Mouse (Mus musculus): Measurements from ENCODE around the gene Acss1. TPM values are rescaled to one million over a fixed set of nuclear protein-coding genes. Genes with fewer than 3 reads are reported as not detected.

The Acss1 gene
- 31.2 and 32.1 TPM in 2 replicates for polyA plus RNA-seq (2011; ENCODE audit: insufficient read depth, insufficient read length, low replicate concordance, missing spikeins)

DNA sequence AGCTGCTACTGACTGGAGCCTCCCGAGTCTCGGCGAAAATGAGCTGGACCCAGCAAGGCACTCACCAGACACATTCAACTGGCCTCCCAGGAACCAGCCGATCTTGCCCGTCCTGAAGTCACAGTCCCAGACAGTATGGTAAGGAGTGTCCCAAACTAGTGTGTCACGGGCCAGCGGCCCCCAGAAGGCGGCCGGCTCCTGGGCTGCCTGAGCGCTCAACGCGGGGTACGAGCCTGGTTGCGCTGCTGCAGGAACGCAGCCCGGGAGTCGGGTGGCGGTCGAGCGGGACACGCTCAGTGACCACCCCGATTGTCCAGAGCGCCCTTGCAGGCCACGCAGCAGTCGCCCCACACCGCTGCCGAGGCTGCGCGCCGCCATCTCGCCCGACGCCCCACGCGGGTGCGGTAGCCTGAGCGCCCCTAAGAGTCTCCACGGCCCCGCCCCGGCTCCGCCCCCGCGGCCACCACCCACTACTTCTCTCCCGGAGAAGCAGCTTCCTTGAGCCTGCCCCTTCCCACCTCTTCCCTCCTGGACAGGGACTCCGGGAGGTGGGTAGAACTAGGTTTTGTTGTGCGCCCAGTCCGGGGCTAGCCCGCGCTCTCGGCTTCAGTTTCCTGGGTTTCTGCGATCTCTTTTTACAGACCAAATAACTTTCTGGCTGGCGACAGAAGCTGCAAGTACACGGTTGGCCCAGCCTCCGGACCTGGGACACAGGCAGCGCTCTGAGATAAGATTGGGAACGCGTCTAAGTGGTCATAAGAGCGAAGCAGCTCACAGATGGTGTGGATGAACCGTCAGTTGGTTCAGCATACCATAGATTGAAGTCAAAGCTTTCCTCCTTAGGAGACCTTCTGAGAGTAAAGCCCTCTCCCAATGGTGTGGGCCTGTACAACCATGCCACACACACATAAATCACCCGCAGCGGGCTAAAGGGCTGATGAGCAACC lies at the start of gene Acss1:
Gene Acss1, minus strand, starts transcription at position 681 of the 947 bp plus-strand sequence.
- H3K27ac ChIP-seq (ENCODE audit: control insufficient read depth, insufficient read depth, low read depth, low read length, poor library complexity) = peak within 1 kb of the TSS; percentile 95
- H3K4me3 ChIP-seq (replicated peaks; ENCODE audit: control insufficient read depth, low read depth, low read length) = peak within 1 kb of the TSS; percentile 74
- under 1% methylated on average over 61 of the region's 61 CpGs for WGBS
- TF ChIP-seq POLR2A (IDR thresholded peaks at IDR 0.05; ENCODE audit: borderline replicate concordance, control insufficient read depth, low read depth, low read length) (peak; percentile 50; the same call in 1 of the 2 replicates), CTCF (IDR thresholded peaks at IDR 0.05; ENCODE audit: control insufficient read depth, insufficient read depth, low read length) (no peak)
- peaks cover 6% of the 10 kb centered on the region; the same call in 1 of the 2 replicates for H3K4me1 ChIP-seq (ENCODE audit: control insufficient read depth, insufficient read depth, low read length)

- WGBS = 67% methylated on average over 4 of the region's 4 CpGs
- Histone ChIP-seq H3K4me1 (ENCODE audit: control insufficient read depth, insufficient read depth, low read length) (no peaks in the 10 kb centered on the region), H3K4me3 (replicated peaks; ENCODE audit: control insufficient read depth, low read depth, low read length) (no peak overlapping the region), H3K27ac (ENCODE audit: control insufficient read depth, insufficient read depth, low read depth, low read length, poor library complexity) (no peak overlapping the region)
- TF ChIP-seq POLR2A (IDR thresholded peaks at IDR 0.05; ENCODE audit: borderline replicate concordance, control insufficient read depth, low read depth, low read length) = no peak
- TF ChIP-seq CTCF (IDR thresholded peaks at IDR 0.05; ENCODE audit: control insufficient read depth, insufficient read depth, low read length) = no peak
These were observed 43.9 kb upstream of the Acss1 start for GRCm38 (mm10) chr2:150712167-150712674.

- TF ChIP-seq CTCF (IDR thresholded peaks at IDR 0.05; ENCODE audit: control insufficient read depth, insufficient read depth, low read length) (no peak), POLR2A (IDR thresholded peaks at IDR 0.05; ENCODE audit: borderline replicate concordance, control insufficient read depth, low read depth, low read length) (no peak)
- H3K27ac ChIP-seq (ENCODE audit: control insufficient read depth, insufficient read depth, low read depth, low read length, poor library complexity) = no peak overlapping the region
- 73% methylated on average over 6 of the region's 6 CpGs for WGBS
- no peaks in the 10 kb centered on the region for H3K4me1 ChIP-seq (ENCODE audit: control insufficient read depth, insufficient read depth, low read length)
- no peak overlapping the region for H3K4me3 ChIP-seq (replicated peaks; ENCODE audit: control insufficient read depth, low read depth, low read length)
These were observed 23.3 kb upstream of the Acss1 start for GRCm38 (mm10) chr2:150691481-150692170.

GRCm38 (mm10) chr2:150690216-150690615 lies 21.9 kb upstream of the Acss1 start:
- TF ChIP-seq CTCF (IDR thresholded peaks at IDR 0.05; ENCODE audit: control insufficient read depth, insufficient read depth, low read length) = no peak
- no peak for TF ChIP-seq POLR2A (IDR thresholded peaks at IDR 0.05; ENCODE audit: borderline replicate concordance, control insufficient read depth, low read depth, low read length)
- H3K27ac ChIP-seq (ENCODE audit: control insufficient read depth, insufficient read depth, low read depth, low read length, poor library complexity) = no peak overlapping the region
- WGBS = 11% methylated on average over 11 of the region's 11 CpGs
- H3K4me1 ChIP-seq (ENCODE audit: control insufficient read depth, insufficient read depth, low read length) = no peaks in the 10 kb centered on the region
- H3K4me3 ChIP-seq (replicated peaks; ENCODE audit: control insufficient read depth, low read depth, low read length) = no peak overlapping the region

GRCm38 (mm10) chr2:150689223-150689800 lies 21.0 kb upstream of the Acss1 start, which contains the start of gene Vsx1:
Vsx1 (minus strand) TSS chr2:150689360.
- WGBS = 44% methylated on average over 16 of the region's 16 CpGs
- TF ChIP-seq POLR2A (IDR thresholded peaks at IDR 0.05; ENCODE audit: borderline replicate concordance, control insufficient read depth, low read depth, low read length) (no peak), CTCF (IDR thresholded peaks at IDR 0.05; ENCODE audit: control insufficient read depth, insufficient read depth, low read length) (no peak)
- Histone ChIP-seq H3K4me3 (replicated peaks; ENCODE audit: control insufficient read depth, low read depth, low read length) (no peak within 1 kb of the TSS), H3K27ac (ENCODE audit: control insufficient read depth, insufficient read depth, low read depth, low read length, poor library complexity) (no peak within 1 kb of the TSS), H3K4me1 (ENCODE audit: control insufficient read depth, insufficient read depth, low read length) (no peaks in the 10 kb centered on the region)

- no peak for TF ChIP-seq POLR2A (IDR thresholded peaks at IDR 0.05; ENCODE audit: borderline replicate concordance, control insufficient read depth, low read depth, low read length)
- no peak for TF ChIP-seq CTCF (IDR thresholded peaks at IDR 0.05; ENCODE audit: control insufficient read depth, insufficient read depth, low read length)
- H3K4me3 ChIP-seq (replicated peaks; ENCODE audit: control insufficient read depth, low read depth, low read length) = no peak overlapping the region
- H3K27ac ChIP-seq (ENCODE audit: control insufficient read depth, insufficient read depth, low read depth, low read length, poor library complexity) = no peak overlapping the region
- no peaks in the 10 kb centered on the region for H3K4me1 ChIP-seq (ENCODE audit: control insufficient read depth, insufficient read depth, low read length)
- WGBS = 4% methylated on average over 44 of the region's 44 CpGs
These were observed 20.4 kb upstream of the Acss1 start for GRCm38 (mm10) chr2:150688541-150689186.

- TF ChIP-seq POLR2A (IDR thresholded peaks at IDR 0.05; ENCODE audit: borderline replicate concordance, control insufficient read depth, low read depth, low read length) (no peak), CTCF (IDR thresholded peaks at IDR 0.05; ENCODE audit: control insufficient read depth, insufficient read depth, low read length) (no peak)
- 5% methylated on average over 23 of the region's 23 CpGs for WGBS
- Histone ChIP-seq H3K4me3 (replicated peaks; ENCODE audit: control insufficient read depth, low read depth, low read length) (no peak overlapping the region), H3K27ac (ENCODE audit: control insufficient read depth, insufficient read depth, low read depth, low read length, poor library complexity) (no peak overlapping the region), H3K4me1 (ENCODE audit: control insufficient read depth, insufficient read depth, low read length) (no peaks in the 10 kb centered on the region)
These were observed 19.7 kb upstream of the Acss1 start for GRCm38 (mm10) chr2:150687871-150688540.
